Mouse (Mus musculus) lung, postnatal 0 days (tissue): ENCODE measurements around the gene Ccdc146.

Experiments used
- CTCF ChIP-seq: IDR thresholded peaks from 2 replicates; pipeline ENCODE4 v1.5.1; 2016; ENCODE audit warnings: antibody characterized with exemption, mild to moderate bottlenecking
- EP300 ChIP-seq: IDR thresholded peaks from 2 replicates; pipeline ENCODE4 v1.6.1; 2016; ENCODE audit warnings: antibody characterized with exemption, mild to moderate bottlenecking, control low read depth

DNA sequence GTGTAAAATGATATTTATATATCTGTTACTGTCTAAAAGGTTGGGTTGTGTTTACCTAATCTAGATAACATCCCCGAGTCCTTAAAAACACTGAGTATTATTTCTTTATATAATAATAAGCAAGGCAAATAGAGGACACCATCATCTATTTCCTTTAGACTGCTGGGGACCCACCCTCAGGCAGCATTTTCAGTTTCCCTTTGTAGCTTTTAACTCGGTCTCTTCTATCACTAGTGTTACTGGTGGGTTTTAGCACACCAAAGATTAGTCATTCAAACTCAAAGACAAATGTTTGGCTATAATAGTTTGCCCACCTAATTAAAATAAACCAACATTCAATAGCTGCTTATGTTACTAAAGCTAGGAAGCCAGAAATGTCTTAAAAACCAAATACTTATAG, 46.1 kb downstream of the Ccdc146 start:
- no peak for TF ChIP-seq CTCF
- no peak for TF ChIP-seq EP300
